Mouse (Mus musculus) cerebellum, adult 2 months (tissue): ENCODE measurements around the gene Gucy2f. TPM values are rescaled to one million over a fixed set of nuclear protein-coding genes. Genes with fewer than 3 reads are reported as not detected.

Source experiments
- DNase-seq, 2 experiments: peaks; one replicate each; pipeline ENCODE4 v3.0.0; 2021
- H3K27ac ChIP-seq: fragments of 200-500 bp; 2 replicates; pipeline ENCODE4 v1.5.1; 2012; ENCODE audit warnings: low read length, control low read depth, inconsistent platforms; ENCODE audit not compliant: insufficient read depth
- H3K27me3 ChIP-seq: fragments of 200-500 bp; 2 replicates; pipeline ENCODE4 v1.6.1; 2012; ENCODE audit warnings: inconsistent platforms, mild to moderate bottlenecking, low read length, moderate library complexity; ENCODE audit not compliant: control insufficient read depth, insufficient read depth
- H3K4me1 ChIP-seq: fragments of 200-500 bp; 2 replicates; pipeline ENCODE4 v1.6.1; 2011; ENCODE audit warnings: low read length; ENCODE audit not compliant: control insufficient read depth, insufficient read depth
- H3K4me3 ChIP-seq: fragments of 200-500 bp; replicated peaks from 2 replicates; pipeline ENCODE3; 2011; ENCODE audit warnings: mild to moderate bottlenecking, low read depth, low read length, control low read depth; ENCODE audit not compliant: insufficient read depth
- CTCF ChIP-seq: fragments of 200-500 bp; IDR thresholded peaks from 2 replicates; pipeline ENCODE4 v1.5.1; 2011; ENCODE audit warnings: low read depth, mild to moderate bottlenecking, control low read depth, low read length, moderate library complexity, borderline replicate concordance; ENCODE audit not compliant: insufficient read depth
- POLR2A ChIP-seq: fragments of 200-500 bp; IDR thresholded peaks from 2 replicates; pipeline ENCODE4 v1.6.1; 2011; ENCODE audit warnings: low read length, control low read depth, borderline replicate concordance; ENCODE audit not compliant: insufficient read depth
- WGBS: fragments of 180-500 bp; shearing (Covaris S2); methylation state at CpG from one replicate; pipeline ENCODE4 v1.1.7; 2018; 5-methylcytosine and 5-hydroxymethylcytosine counted together
- polyA plus RNA-seq: library from polyadenylated mRNA; depleted of rRNA; stranded (reverse); fragments of >200 nt; gene quantifications from 2 replicates; pipeline ENCODE4 v1.2.3, GENCODE M21; 2012

Gene Gucy2f
- polyA plus RNA-seq, 1 experiment: 0.03 TPM

GRCm38 (mm10) chrX:142226542-142226941 lies 29.8 kb upstream of the Gucy2f start, which contains the start of gene Nxt2:
Gene Nxt2, plus strand, starts transcription at chrX:142226770.
- TF ChIP-seq POLR2A (no peak), CTCF (no peak)
- Histone ChIP-seq H3K4me1 (no peaks in the 10 kb centered on the region), H3K4me3 (peak within 1 kb of the TSS; percentile 70), H3K27ac (no peak within 1 kb of the TSS), H3K27me3 (no peaks in the 10 kb centered on the region)
- WGBS: 90% methylated on average over 14 of the region's 14 CpGs
- no peak for DNase-seq

GRCm38 (mm10) chrX:142200295-142200694 lies 3.6 kb upstream of the Gucy2f start:
- Histone ChIP-seq H3K4me1 (no peaks in the 10 kb centered on the region), H3K27ac (no peak overlapping the region), H3K4me3 (no peak overlapping the region), H3K27me3 (no peaks in the 10 kb centered on the region)
- peak; percentile 17 to 51 for DNase-seq
- peak; percentile 50; the same call in 1 of the 2 replicates for TF ChIP-seq CTCF
- TF ChIP-seq POLR2A: no peak
- WGBS: 1% methylated on average over 3 of the region's 3 CpGs

GRCm38 (mm10) chrX:142195551-142195950 lies 1.2 kb downstream of the Gucy2f start:
- Histone ChIP-seq H3K27ac (no peak overlapping the region), H3K4me1 (no peaks in the 10 kb centered on the region), H3K4me3 (no peak overlapping the region), H3K27me3 (no peaks in the 10 kb centered on the region)
- DNase-seq: no peak
- WGBS: 80% methylated on average over 1 of the region's 1 CpGs
- no peak for TF ChIP-seq CTCF
- TF ChIP-seq POLR2A: no peak

GRCm38 (mm10) chrX:142194420-142194819 lies 2.3 kb downstream of the Gucy2f start:
- no peaks in the 10 kb centered on the region for H3K27me3 ChIP-seq
- DNase-seq: peak; percentile 23 to 24
- no peak overlapping the region for H3K27ac ChIP-seq
- WGBS: 10% methylated on average over 6 of the region's 6 CpGs
- TF ChIP-seq CTCF: no peak
- H3K4me3 ChIP-seq: no peak overlapping the region
- H3K4me1 ChIP-seq: 0 out of 2 replicates have a peak, but pooled peaks cover 2% of the 10 kb centered on the region

GRCm38 (mm10) chrX:142190355-142190754 lies 6.4 kb downstream of the Gucy2f start:
- Histone ChIP-seq H3K4me3 (no peak overlapping the region), H3K27ac (no peak overlapping the region), H3K27me3 (no peaks in the 10 kb centered on the region), H3K4me1 (0 out of 2 replicates have a peak, but pooled peaks cover 2% of the 10 kb centered on the region)
- TF ChIP-seq CTCF (no peak), POLR2A (no peak)
- DNase-seq: no peak
- WGBS: 78% methylated on average over 2 of the region's 2 CpGs

GRCm38 (mm10) chrX:142189023-142189703 lies 7.6 kb downstream of the Gucy2f start:
- Histone ChIP-seq H3K27me3 (no peaks in the 10 kb centered on the region), H3K27ac (no peak overlapping the region), H3K4me3 (peak overlapping the region; percentile 32), H3K4me1 (0 out of 2 replicates have a peak, but pooled peaks cover 2% of the 10 kb centered on the region)
- TF ChIP-seq CTCF: peak; percentile 53; the same call in 1 of the 2 replicates
- no peak for TF ChIP-seq POLR2A
- 12% methylated on average over 22 of the region's 22 CpGs for WGBS
- DNase-seq: peak; percentile 40 to 45

GRCm38 (mm10) chrX:142182026-142182425 lies 14.7 kb downstream of the Gucy2f start:
- WGBS: 57% methylated on average over 2 of the region's 2 CpGs
- TF ChIP-seq POLR2A: no peak
- TF ChIP-seq CTCF: no peak
- DNase-seq: no peak

GRCm38 (mm10) chrX:142176981-142177380 lies 19.8 kb downstream of the Gucy2f start:
- TF ChIP-seq POLR2A: no peak
- no peaks in the 10 kb centered on the region for H3K4me1 ChIP-seq
- no peaks in the 10 kb centered on the region for H3K27me3 ChIP-seq
- no peak overlapping the region for H3K4me3 ChIP-seq
- no peak for DNase-seq
- no peak overlapping the region for H3K27ac ChIP-seq

More at GRCm38 (mm10) chrX:142182026-142182425, 14.7 kb downstream of the Gucy2f start:
- no peaks in the 10 kb centered on the region for H3K27me3 ChIP-seq
- no peak overlapping the region for H3K4me3 ChIP-seq
- no peak overlapping the region for H3K27ac ChIP-seq
- no peaks in the 10 kb centered on the region for H3K4me1 ChIP-seq
